Mouse (Mus musculus): ENCODE measurements around the gene Sar1b.
"Not testable (repeated sequence)": the region's sequence is repeated elsewhere in the genome, so short reads cannot be mapped to it uniquely, and the experiment has no call there.

Gene Sar1b

GRCm38 (mm10) chr11:51763213-51763907 lies at the start of gene Sar1b, which contains the start of gene Sec24a:
TSS of gene Sar1b (plus strand) at chr11:51763687.
TSS of gene Sec24a (minus strand) at chr11:51763634.
- peak; percentile 59 to 69 for DNase-seq (ENCODE audit: low spot score in 2 of 2)

GRCm38 (mm10) chr11:51721066-51721465 lies 42.4 kb upstream of the Sar1b start:
- no peak for DNase-seq (ENCODE audit: low spot score in 2 of 2)

- DNase-seq (ENCODE audit: low spot score in 2 of 2) = no peak
Measured at GRCm38 (mm10) chr11:51732883-51733282, 30.6 kb upstream of the Sar1b start.

GRCm38 (mm10) chr11:51734218-51734617 lies 29.3 kb upstream of the Sar1b start:
- DNase-seq (ENCODE audit: low spot score in 2 of 2) = not testable (repeated sequence)

- no peak for DNase-seq (ENCODE audit: low spot score in 2 of 2)
Measured at GRCm38 (mm10) chr11:51738651-51739403, 24.7 kb upstream of the Sar1b start.

GRCm38 (mm10) chr11:51740701-51741100 lies 22.8 kb upstream of the Sar1b start:
- DNase-seq (ENCODE audit: low spot score in 2 of 2) = no peak

GRCm38 (mm10) chr11:51746096-51746495 lies 17.4 kb upstream of the Sar1b start:
- no peak for DNase-seq (ENCODE audit: low spot score in 2 of 2)

GRCm38 (mm10) chr11:51751623-51752225 lies 11.8 kb upstream of the Sar1b start:
- not testable (repeated sequence) for DNase-seq (ENCODE audit: low spot score in 2 of 2)

- no peak for DNase-seq (ENCODE audit: low spot score in 2 of 2)
Measured at GRCm38 (mm10) chr11:51755621-51756311, 7.7 kb upstream of the Sar1b start.

GRCm38 (mm10) chr11:51756352-51756771 lies 7.1 kb upstream of the Sar1b start:
- peak; percentile 84 to 89 for DNase-seq (ENCODE audit: low spot score in 2 of 2)

- no peak for DNase-seq (ENCODE audit: low spot score in 2 of 2)
Measured at GRCm38 (mm10) chr11:51757023-51757422, 6.5 kb upstream of the Sar1b start.

- no peak for DNase-seq (ENCODE audit: low spot score in 2 of 2)
Measured at GRCm38 (mm10) chr11:51757625-51758024, 5.9 kb upstream of the Sar1b start.

GRCm38 (mm10) chr11:51758207-51758606 lies 5.3 kb upstream of the Sar1b start:
- DNase-seq (ENCODE audit: low spot score in 2 of 2) = not testable (repeated sequence)

- DNase-seq (ENCODE audit: low spot score in 2 of 2) = no peak
Measured at GRCm38 (mm10) chr11:51759251-51759650, 4.2 kb upstream of the Sar1b start.

- DNase-seq (ENCODE audit: low spot score in 2 of 2) = no peak
Measured at GRCm38 (mm10) chr11:51759941-51760657, 3.4 kb upstream of the Sar1b start.

GRCm38 (mm10) chr11:51761241-51761640 lies 2.2 kb upstream of the Sar1b start:
- no peak for DNase-seq (ENCODE audit: low spot score in 2 of 2)

- DNase-seq (ENCODE audit: low spot score in 2 of 2) = no peak
Measured at GRCm38 (mm10) chr11:51763955-51764354, 468 bp downstream of the Sar1b start.

- no peak for DNase-seq (ENCODE audit: low spot score in 2 of 2)
Measured at GRCm38 (mm10) chr11:51764816-51765215, 1.3 kb downstream of the Sar1b start.

GRCm38 (mm10) chr11:51767579-51768220 lies 4.2 kb downstream of the Sar1b start:
- no peak for DNase-seq (ENCODE audit: low spot score in 2 of 2)

- no peak for DNase-seq (ENCODE audit: low spot score in 2 of 2)
Measured at GRCm38 (mm10) chr11:51768296-51768695, 4.8 kb downstream of the Sar1b start.

GRCm38 (mm10) chr11:51775507-51775906 lies 12.0 kb downstream of the Sar1b start:
- DNase-seq (ENCODE audit: low spot score in 2 of 2) = no peak

Data from right cerebral cortex, postnatal 36 days (tissue).